Mouse (Mus musculus) left cerebral cortex, adult 18-20 months (tissue): ENCODE measurements around the gene Wnk4. TPM values are rescaled to one million over a fixed set of nuclear protein-coding genes. Genes with fewer than 3 reads are reported as not detected.
A peak's percentile ranks its signal among the peaks of the same experiment; 100 is the strongest.

Experiments
- DNase-seq, 2 experiments: peaks; one replicate each; pipeline ENCODE4 v3.0.0; 2021 to 2022; ENCODE audit warnings: low spot score in 2 of 2, mixed read lengths in 1 of 2
- total RNA-seq, 2 experiments: library from RNA; stranded (reverse); gene quantifications; 2 replicates each; pipeline ENCODE4 v1.2.3; 2021

Wnk4 gene
- total RNA-seq, 2 experiments from 2014 or later = 7.0 to 8.8 TPM

DNA sequence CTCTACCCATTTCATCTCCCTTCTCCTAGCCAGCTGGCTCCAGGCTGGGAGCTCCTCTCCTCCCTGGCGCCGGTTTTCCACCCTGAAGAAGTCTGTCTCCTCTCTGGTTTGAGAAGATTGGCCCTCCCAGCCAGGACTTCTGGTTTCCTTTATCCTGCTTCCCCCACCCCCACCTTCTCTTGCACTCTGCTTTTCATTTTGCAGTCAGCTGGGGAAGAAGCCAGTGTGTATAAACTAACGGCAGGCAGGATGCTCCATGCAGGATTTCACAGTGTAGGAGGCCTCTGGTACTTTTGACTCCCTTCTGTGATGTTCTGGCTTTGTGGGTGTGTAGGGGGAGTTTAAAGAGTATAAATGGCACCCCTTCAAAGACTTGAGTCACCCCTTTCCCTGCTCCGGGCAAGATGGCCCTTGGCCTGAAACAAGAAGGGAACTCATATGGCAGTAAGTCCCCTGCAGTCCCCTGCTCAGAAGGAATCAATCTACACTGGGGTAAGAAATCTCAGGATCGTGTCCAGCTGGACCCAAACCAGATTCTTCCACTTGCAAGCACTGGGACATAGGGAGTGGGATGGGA lies 22.2 kb upstream of the Wnk4 start:
- DNase-seq = peak; percentile 26 to 39

GRCm38 (mm10) chr11:101245071-101245470 lies 15.3 kb upstream of the Wnk4 start:
- no peak for DNase-seq

- DNase-seq = peak in 1 of 2 experiments; percentile 27
Measured at GRCm38 (mm10) chr11:101245855-101246701, 14.3 kb upstream of the Wnk4 start, which contains the start of gene Ramp2. Gene Ramp2, plus strand, starts transcription at chr11:101246028.

DNA sequence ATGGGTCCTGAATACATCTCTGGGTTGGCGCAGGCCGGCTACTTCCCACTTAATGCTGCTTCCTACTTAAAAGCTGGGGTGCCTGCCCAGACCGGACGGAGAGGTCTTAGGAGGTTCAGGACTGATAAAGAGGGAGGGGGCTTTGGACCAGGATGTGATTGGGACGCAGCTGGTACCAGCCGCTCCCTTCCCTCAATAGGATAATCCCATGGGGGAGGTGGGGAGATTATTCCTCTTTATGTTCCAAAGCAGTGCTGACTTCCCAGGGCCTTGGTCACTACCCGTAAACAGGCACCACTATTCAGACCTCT lies 13.7 kb upstream of the Wnk4 start:
- no peak for DNase-seq

GRCm38 (mm10) chr11:101247521-101248030 lies 12.8 kb upstream of the Wnk4 start:
- DNase-seq = no peak

GRCm38 (mm10) chr11:101248258-101248994 lies 11.9 kb upstream of the Wnk4 start:
- DNase-seq = peak; percentile 60 to 73

- no peak for DNase-seq
Measured at GRCm38 (mm10) chr11:101251031-101251430, 9.3 kb upstream of the Wnk4 start.

GRCm38 (mm10) chr11:101252941-101253340 lies 7.4 kb upstream of the Wnk4 start:
- DNase-seq = no peak

- peak; percentile 83 to 88 for DNase-seq
Measured at GRCm38 (mm10) chr11:101253613-101254389, 6.6 kb upstream of the Wnk4 start, which contains the start of gene Vps25. Gene Vps25, plus strand, starts transcription at chr11:101253707.

DNA sequence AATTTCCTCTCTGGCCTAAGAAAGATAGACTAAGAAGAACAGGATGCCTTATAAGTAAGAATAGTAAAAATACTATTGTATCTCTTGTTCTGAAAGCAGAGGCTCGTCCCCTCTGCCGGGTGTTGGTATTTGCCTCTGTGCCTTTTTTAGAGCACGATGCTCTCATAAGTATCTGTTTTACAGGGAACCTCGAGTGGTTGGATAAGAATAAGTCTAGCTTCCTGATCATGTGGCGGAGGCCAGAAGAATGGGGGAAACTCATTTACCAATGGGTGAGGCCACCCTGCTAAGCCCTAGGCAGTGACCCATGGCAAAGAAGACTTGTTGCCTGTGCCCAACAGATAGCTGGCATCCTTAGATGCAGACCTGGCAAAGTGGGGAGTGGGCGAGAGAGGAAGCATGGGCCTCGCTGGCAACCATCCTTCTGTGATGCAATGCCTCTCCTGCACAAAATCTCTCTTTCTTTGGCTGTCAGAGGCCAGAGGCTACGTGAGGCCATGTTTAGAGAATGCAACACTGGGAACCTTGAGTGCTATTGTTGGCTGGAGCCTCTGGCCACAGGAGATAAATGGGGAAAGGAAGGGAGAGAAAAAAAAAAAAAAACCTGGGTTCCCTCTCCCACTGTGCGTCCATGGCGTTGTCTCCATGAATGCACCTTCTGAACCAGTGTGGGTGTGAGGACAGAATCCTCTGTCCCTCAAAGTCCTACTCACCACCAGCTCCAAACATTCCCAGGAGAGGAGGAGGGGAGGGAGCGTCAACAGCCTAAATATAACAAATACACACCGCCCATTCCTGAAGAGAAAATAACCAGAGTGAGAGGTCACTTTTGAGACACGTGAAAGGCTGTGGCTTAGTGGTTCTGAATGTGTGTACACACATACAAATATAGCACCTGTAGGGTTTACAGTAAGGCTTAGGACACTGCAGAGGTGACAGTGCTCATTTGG lies 4.3 kb upstream of the Wnk4 start:
- DNase-seq = no peak

DNA sequence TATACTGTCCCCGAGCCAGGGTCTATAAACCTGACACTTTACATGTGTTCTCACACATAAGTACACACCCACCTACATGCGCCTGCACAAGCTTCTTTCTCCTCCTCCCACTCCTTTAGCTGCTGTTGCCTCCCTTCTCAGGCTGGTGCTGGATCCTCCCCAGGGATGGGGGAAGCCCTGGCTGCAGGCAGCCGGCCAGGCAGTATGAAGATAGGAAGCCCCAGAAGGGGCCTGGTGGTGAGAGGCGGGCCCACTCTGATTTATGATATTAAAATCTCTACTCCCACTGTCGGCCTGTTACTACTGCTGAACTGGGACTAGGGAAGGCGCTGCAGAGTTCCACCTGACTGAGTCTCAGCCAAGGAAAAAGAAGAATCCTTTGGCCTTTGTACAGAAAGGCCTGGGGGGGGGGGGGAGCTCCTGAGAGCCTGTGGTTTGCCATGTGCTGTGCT lies 1.1 kb upstream of the Wnk4 start:
- DNase-seq = peak; percentile 61 to 78

DNA sequence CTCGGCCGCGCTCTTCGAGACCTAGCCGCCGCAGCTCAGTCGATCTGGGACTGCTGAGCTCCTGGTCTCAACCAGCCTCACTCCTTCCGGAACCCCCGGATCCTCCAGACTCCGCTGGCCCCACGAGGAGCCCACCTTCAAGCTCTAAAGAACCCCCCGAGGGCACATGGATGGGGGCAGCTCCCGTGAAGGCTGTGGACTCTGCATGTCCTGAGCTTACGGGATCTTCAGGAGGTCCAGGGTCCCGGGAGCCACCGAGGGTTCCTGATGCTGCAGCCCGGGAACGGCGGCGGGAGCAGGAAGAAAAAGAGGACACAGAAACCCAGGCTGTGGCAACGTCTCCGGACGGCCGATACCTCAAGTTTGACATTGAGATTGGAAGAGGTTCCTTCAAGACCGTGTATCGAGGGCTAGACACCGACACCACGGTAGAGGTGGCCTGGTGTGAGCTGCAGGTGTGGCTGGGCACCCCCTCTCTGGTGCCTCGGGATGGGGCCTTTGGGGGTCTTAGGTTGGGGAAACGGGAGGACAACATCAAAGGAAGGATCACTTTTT lies 536 bp downstream of the Wnk4 start:
- no peak for DNase-seq

DNA sequence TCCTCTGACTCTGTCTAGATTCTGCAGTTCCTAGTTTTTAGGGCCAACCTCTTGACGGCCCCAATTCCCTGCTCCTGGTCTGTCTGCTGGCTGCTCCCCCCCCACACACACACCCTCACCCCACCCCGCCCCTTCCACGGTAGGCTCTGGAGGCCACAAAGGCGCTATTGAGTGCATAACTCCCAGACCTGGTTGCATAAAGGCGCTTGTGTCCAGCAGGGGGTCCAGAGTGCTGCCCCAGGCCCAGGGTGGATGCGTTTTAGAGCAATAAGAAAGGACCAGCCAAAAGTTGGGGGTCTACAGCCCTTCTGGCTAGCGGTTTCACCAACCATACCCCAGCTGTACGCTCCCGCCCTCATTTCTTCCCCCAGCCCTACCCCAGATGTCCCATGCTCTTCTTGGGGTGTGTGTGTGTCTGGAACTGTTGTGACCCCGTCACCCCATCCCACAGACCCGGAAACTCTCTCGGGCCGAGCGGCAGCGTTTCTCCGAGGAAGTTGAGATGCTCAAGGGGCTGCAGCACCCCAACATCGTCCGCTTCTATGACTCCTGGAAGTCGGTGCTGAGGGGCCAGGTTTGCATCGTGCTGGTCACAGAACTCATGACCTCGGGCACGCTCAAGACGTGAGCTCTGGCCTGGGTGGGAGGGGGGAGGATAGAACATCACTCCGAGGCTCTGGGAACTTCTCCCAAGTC lies 2.1 kb downstream of the Wnk4 start:
- no peak for DNase-seq

GRCm38 (mm10) chr11:101263138-101263988 lies 3.0 kb downstream of the Wnk4 start:
- DNase-seq = no peak

- DNase-seq = no peak
Measured at GRCm38 (mm10) chr11:101263989-101264280, 3.6 kb downstream of the Wnk4 start.

- no peak for DNase-seq
Measured at GRCm38 (mm10) chr11:101264954-101265471, 4.6 kb downstream of the Wnk4 start.

- DNase-seq = no peak
Measured at GRCm38 (mm10) chr11:101265906-101266305, 5.5 kb downstream of the Wnk4 start.

DNA sequence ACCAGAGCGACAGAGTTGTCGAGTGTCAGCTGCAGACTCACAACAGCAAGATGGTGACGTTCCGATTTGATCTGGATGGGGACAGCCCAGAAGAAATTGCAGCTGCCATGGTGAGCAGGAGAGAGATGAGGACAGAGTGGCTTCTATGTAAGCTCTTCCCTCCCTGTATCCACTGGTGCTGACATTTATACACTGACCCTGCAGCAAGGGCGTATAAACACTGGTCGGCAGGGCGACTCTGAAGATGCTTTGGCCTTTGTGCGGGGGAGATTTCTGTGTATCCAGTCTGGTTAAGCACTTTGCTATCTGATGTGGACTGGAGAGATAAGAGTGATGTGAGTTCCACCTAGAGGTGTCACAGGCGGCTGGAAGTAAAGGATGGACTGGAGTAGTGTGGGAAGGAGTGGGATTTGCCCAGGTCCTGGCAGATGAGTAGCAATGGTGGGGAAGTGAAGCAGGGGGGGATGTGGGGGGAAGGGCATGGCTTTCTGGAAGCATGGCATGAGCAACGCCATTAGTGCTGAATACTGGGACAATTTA lies 9.3 kb downstream of the Wnk4 start:
- DNase-seq = no peak
